Mouse (Mus musculus) NIH3T3 (cell line): Measurements from ENCODE around the gene Eif6.
A peak's percentile ranks its signal among the peaks of the same experiment; 100 is the strongest.

ENCODE experiments used
- DNase-seq: peaks from one replicate; pipeline ENCODE4 v3.0.0-alpha.2; 2012; ENCODE audit warnings: low read depth

The Eif6 gene

GRCm38 (mm10) chr2:155823722-155824121 lies 3.0 kb downstream of the Eif6 start:
- no peak for DNase-seq

GRCm38 (mm10) chr2:155820779-155821178 lies 5.9 kb downstream of the Eif6 start:
- DNase-seq = peak; percentile 38

- peak; percentile 80 for DNase-seq
These were observed 7.1 kb downstream of the Eif6 start for GRCm38 (mm10) chr2:155819449-155820251.

- DNase-seq = no peak
These were observed 7.5 kb downstream of the Eif6 start, which contains the start of gene BC029722 for GRCm38 (mm10) chr2:155819392-155819448. Gene BC029722, minus strand, starts transcription at chr2:155819426.

- peak; percentile 97 for DNase-seq
These were observed 7.9 kb downstream of the Eif6 start for GRCm38 (mm10) chr2:155818596-155819391.

- peak; percentile 90 for DNase-seq
These were observed 9.2 kb downstream of the Eif6 start for GRCm38 (mm10) chr2:155817301-155818245.

- DNase-seq = no peak
These were observed 10.5 kb downstream of the Eif6 start for GRCm38 (mm10) chr2:155816179-155816578.

GRCm38 (mm10) chr2:155814829-155815228 lies 11.9 kb downstream of the Eif6 start:
- DNase-seq = no peak

- no peak for DNase-seq
These were observed 14.1 kb downstream of the Eif6 start for GRCm38 (mm10) chr2:155812637-155813036.

- DNase-seq = peak; percentile 80
These were observed 14.8 kb downstream of the Eif6 start for GRCm38 (mm10) chr2:155811821-155812396.

- DNase-seq = peak; percentile 67
These were observed 17.1 kb downstream of the Eif6 start for GRCm38 (mm10) chr2:155809620-155810019.

- DNase-seq = no peak
These were observed 19.3 kb downstream of the Eif6 start for GRCm38 (mm10) chr2:155807408-155807807.

GRCm38 (mm10) chr2:155806548-155806947 lies 20.2 kb downstream of the Eif6 start:
- peak; percentile 48 for DNase-seq

GRCm38 (mm10) chr2:155805925-155806255 lies 20.8 kb downstream of the Eif6 start:
- no peak for DNase-seq

- DNase-seq = peak; percentile 66
These were observed 21.3 kb downstream of the Eif6 start for GRCm38 (mm10) chr2:155805231-155805924.

GRCm38 (mm10) chr2:155804053-155804452 lies 22.7 kb downstream of the Eif6 start:
- DNase-seq = no peak

- DNase-seq = peak; percentile 61
These were observed 24.0 kb downstream of the Eif6 start for GRCm38 (mm10) chr2:155802761-155803160.

GRCm38 (mm10) chr2:155798613-155799012 lies 28.1 kb downstream of the Eif6 start:
- no peak for DNase-seq

GRCm38 (mm10) chr2:155794674-155795445 lies 31.9 kb downstream of the Eif6 start:
- DNase-seq = no peak

GRCm38 (mm10) chr2:155792899-155793298 lies 33.8 kb downstream of the Eif6 start:
- DNase-seq = no peak
